Mouse (Mus musculus): ENCODE results near the gene Rarg. TPM values are rescaled to one million over a fixed set of nuclear protein-coding genes. Genes with fewer than 3 reads are reported as not detected.
A peak's percentile ranks its signal among the peaks of the same experiment; 100 is the strongest.

The Rarg gene
- 2.8 and 3.0 TPM in 2 replicates for polyA plus RNA-seq (2015; fragmentation: Nextera tagmentation; extraction: Ambion mirVana)

GRCm38 (mm10) chr15:102257202-102258075 lies at the start of gene Rarg:
Gene Rarg, minus strand, starts transcription at chr15:102257517.
- H3K4me3 ChIP-seq (replicated peaks): peak within 1 kb of the TSS; percentile 53

GRCm38 (mm10) chr15:102302542-102302941 lies 45.2 kb upstream of the Rarg start:
- no peak overlapping the region for H3K4me3 ChIP-seq (replicated peaks)
- no peak for ATAC-seq (ENCODE audit: insufficient read depth)
- peaks cover 15% of the 10 kb centered on the region; the same call in 1 of the 2 replicates for H3K4me1 ChIP-seq (replicated peaks)
- H3K9ac ChIP-seq: no peak overlapping the region
- no peak overlapping the region for H3K4me2 ChIP-seq
- H3K27ac ChIP-seq (replicated peaks): no peak overlapping the region
- WGBS (ENCODE audit: insufficient replicate concordance): 86% methylated on average over 6 of the region's 6 CpGs
- no peaks in the 10 kb centered on the region for H3K9me3 ChIP-seq (replicated peaks)
- no peaks in the 10 kb centered on the region for H3K27me3 ChIP-seq
- peaks cover 94% of the 10 kb centered on the region for H3K36me3 ChIP-seq (replicated peaks)

More at GRCm38 (mm10) chr15:102257202-102258075, at the start of gene Rarg:
- Histone ChIP-seq H3K9ac (peak within 1 kb of the TSS; percentile 15; the same call in 1 of the 2 replicates), H3K4me2 (peak within 1 kb of the TSS; percentile 70), H3K4me1 (replicated peaks) (peaks cover 16% of the 10 kb centered on the region), H3K27ac (replicated peaks) (no peak within 1 kb of the TSS), H3K36me3 (replicated peaks) (no peaks in the 10 kb centered on the region), H3K27me3 (peaks cover 90% of the 10 kb centered on the region), H3K9me3 (replicated peaks) (no peaks in the 10 kb centered on the region)
- 3% methylated on average over 41 of the region's 46 CpGs for WGBS (ENCODE audit: insufficient replicate concordance)
- ATAC-seq (ENCODE audit: insufficient read depth): no peak

- Histone ChIP-seq H3K27ac (replicated peaks) (peak overlapping the region; percentile 71), H3K4me1 (replicated peaks) (peaks cover 35% of the 10 kb centered on the region), H3K27me3 (no peaks in the 10 kb centered on the region), H3K9ac (peak overlapping the region; percentile 86), H3K36me3 (replicated peaks) (peaks cover 39% of the 10 kb centered on the region), H3K4me3 (replicated peaks) (peak overlapping the region; percentile 99), H3K4me2 (peak overlapping the region; percentile 76), H3K9me3 (replicated peaks) (no peaks in the 10 kb centered on the region)
- 3% methylated on average over 24 of the region's 24 CpGs for WGBS (ENCODE audit: insufficient replicate concordance)
- ATAC-seq (ENCODE audit: insufficient read depth): peak; percentile 32
These were observed 39.2 kb upstream of the Rarg start for GRCm38 (mm10) chr15:102296368-102297006.

- peak; percentile 96 for ATAC-seq (ENCODE audit: insufficient read depth)
- H3K9me3 ChIP-seq (replicated peaks): no peaks in the 10 kb centered on the region
- peaks cover 32% of the 10 kb centered on the region for H3K36me3 ChIP-seq (replicated peaks)
- H3K4me1 ChIP-seq (replicated peaks): peaks cover 35% of the 10 kb centered on the region
- 6% methylated on average over 25 of the region's 25 CpGs for WGBS (ENCODE audit: insufficient replicate concordance)
- H3K9ac ChIP-seq: peak within 1 kb of the TSS; percentile 86
- peak within 1 kb of the TSS; percentile 71 for H3K27ac ChIP-seq (replicated peaks)
- H3K4me2 ChIP-seq: peak within 1 kb of the TSS; percentile 76
- no peaks in the 10 kb centered on the region for H3K27me3 ChIP-seq
- H3K4me3 ChIP-seq (replicated peaks): peak within 1 kb of the TSS; percentile 99
These were observed 38.5 kb upstream of the Rarg start, which contains the start of gene Espl1 for GRCm38 (mm10) chr15:102295633-102296367. Gene Espl1, plus strand, starts transcription at chr15:102296266.

- Histone ChIP-seq H3K4me2 (no peak overlapping the region), H3K27ac (replicated peaks) (no peak overlapping the region), H3K4me1 (replicated peaks) (peaks cover 21% of the 10 kb centered on the region), H3K9me3 (replicated peaks) (no peaks in the 10 kb centered on the region), H3K4me3 (replicated peaks) (no peak overlapping the region), H3K9ac (no peak overlapping the region), H3K27me3 (no peaks in the 10 kb centered on the region), H3K36me3 (replicated peaks) (0 out of 2 replicates have a peak, but pooled peaks cover 2% of the 10 kb centered on the region)
- no peak for ATAC-seq (ENCODE audit: insufficient read depth)
These were observed 30.1 kb upstream of the Rarg start for GRCm38 (mm10) chr15:102287395-102287794.

GRCm38 (mm10) chr15:102283648-102284047 lies 26.3 kb upstream of the Rarg start:
- Histone ChIP-seq H3K27ac (replicated peaks) (no peak overlapping the region), H3K4me1 (replicated peaks) (peaks cover 55% of the 10 kb centered on the region), H3K4me3 (replicated peaks) (no peak overlapping the region), H3K9ac (no peak overlapping the region), H3K9me3 (replicated peaks) (no peaks in the 10 kb centered on the region), H3K36me3 (replicated peaks) (peaks cover 20% of the 10 kb centered on the region), H3K27me3 (no peaks in the 10 kb centered on the region), H3K4me2 (no peak overlapping the region)
- no peak for ATAC-seq (ENCODE audit: insufficient read depth)
- WGBS (ENCODE audit: insufficient replicate concordance): 18% methylated on average over 3 of the region's 3 CpGs

- Histone ChIP-seq H3K27ac (replicated peaks) (peak overlapping the region; percentile 61), H3K4me1 (replicated peaks) (peaks cover 58% of the 10 kb centered on the region)
- 28% methylated on average over 8 of the region's 8 CpGs for WGBS (ENCODE audit: insufficient replicate concordance)
These were observed 25.4 kb upstream of the Rarg start for GRCm38 (mm10) chr15:102282463-102283292.

GRCm38 (mm10) chr15:102280623-102281022 lies 23.3 kb upstream of the Rarg start:
- peaks cover 20% of the 10 kb centered on the region for H3K36me3 ChIP-seq (replicated peaks)
- WGBS (ENCODE audit: insufficient replicate concordance): 85% methylated on average over 19 of the region's 19 CpGs
- H3K9ac ChIP-seq: no peak overlapping the region
- no peak for ATAC-seq (ENCODE audit: insufficient read depth)
- H3K27ac ChIP-seq (replicated peaks): no peak overlapping the region
- H3K27me3 ChIP-seq: no peaks in the 10 kb centered on the region
- H3K4me3 ChIP-seq (replicated peaks): peak overlapping the region; percentile 77
- peaks cover 58% of the 10 kb centered on the region for H3K4me1 ChIP-seq (replicated peaks)
- no peaks in the 10 kb centered on the region for H3K9me3 ChIP-seq (replicated peaks)
- peak overlapping the region; percentile 87 for H3K4me2 ChIP-seq

More at GRCm38 (mm10) chr15:102282463-102283292, 25.4 kb upstream of the Rarg start:
- Histone ChIP-seq H3K27me3 (no peaks in the 10 kb centered on the region), H3K9me3 (replicated peaks) (no peaks in the 10 kb centered on the region), H3K36me3 (replicated peaks) (peaks cover 20% of the 10 kb centered on the region), H3K4me2 (peak overlapping the region; percentile 48), H3K4me3 (replicated peaks) (peak overlapping the region; percentile 15; the same call in 1 of the 2 replicates), H3K9ac (0 out of 2 replicates have a peak overlapping the region, but pooled peaks have one; percentile 8)
- ATAC-seq (ENCODE audit: insufficient read depth): no peak

- H3K4me1 ChIP-seq (replicated peaks): peaks cover 58% of the 10 kb centered on the region
- peak overlapping the region; percentile 77 for H3K4me3 ChIP-seq (replicated peaks)
- H3K27me3 ChIP-seq: no peaks in the 10 kb centered on the region
- peak; percentile 34 for ATAC-seq (ENCODE audit: insufficient read depth)
- peak overlapping the region; percentile 87 for H3K4me2 ChIP-seq
- peak overlapping the region; percentile 76 for H3K9ac ChIP-seq
- peak overlapping the region; percentile 77 for H3K27ac ChIP-seq (replicated peaks)
- peaks cover 20% of the 10 kb centered on the region for H3K36me3 ChIP-seq (replicated peaks)
- 10% methylated on average over 13 of the region's 13 CpGs for WGBS (ENCODE audit: insufficient replicate concordance)
- H3K9me3 ChIP-seq (replicated peaks): no peaks in the 10 kb centered on the region
These were observed 22.6 kb upstream of the Rarg start for GRCm38 (mm10) chr15:102279783-102280520.
